12 mouse cellular contexts compared by ENCODE assay signal in the genomic region with DNA sequence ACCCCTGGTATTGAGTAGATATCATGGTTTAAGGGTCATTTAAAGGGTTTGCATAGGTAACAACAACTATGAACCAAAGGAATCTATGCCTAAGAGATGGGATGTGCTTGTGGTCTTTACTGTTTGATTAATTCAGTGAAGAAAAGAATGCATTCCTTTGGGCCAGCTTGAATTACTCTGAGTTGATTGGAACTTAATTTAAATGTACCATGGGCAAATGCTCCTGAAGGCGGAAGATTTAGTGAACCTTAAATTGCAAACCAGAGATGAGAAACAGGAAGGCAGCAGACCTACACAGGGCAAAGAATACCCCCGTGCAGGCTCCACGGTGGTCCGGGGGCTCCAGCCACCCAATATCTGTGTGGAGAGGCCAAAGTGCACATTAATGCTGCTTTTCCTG.
"Had no signal": no experiment of that assay in that cellular context is flagged by ENCODE, and none has a peak within 500 bp of the region (broad histone marks: within the 10 kb centered on the region; RNA-seq: fewer than 3 reads in every experiment).

No protein-coding gene starts in this region.

- ATAC-seq: lung, postnatal 0 days had no signal

- H3K4me2 ChIP-seq: liver, embryonic 11.5 days; liver, embryonic 15.5 days; midbrain, embryonic 15.5 days; neural tube, embryonic 12.5 days had no signal

- DNase-seq: kidney, adult 9 months; kidney, postnatal 36 days; layer of hippocampus, postnatal 36 days; lung, adult 2 months; thymus, adult 2 months; thymus, postnatal 25 days had no signal

- H3K9ac ChIP-seq: limb, embryonic 13.5 days; liver, embryonic 15.5 days; midbrain, embryonic 15.5 days; neural tube, embryonic 12.5 days had no signal

- H3K27ac ChIP-seq: liver, embryonic 15.5 days; midbrain, embryonic 15.5 days; neural tube, embryonic 12.5 days had no signal

- H3K36me3 ChIP-seq: liver, embryonic 15.5 days; midbrain, embryonic 15.5 days; neural tube, embryonic 12.5 days had no signal

- H3K27me3 ChIP-seq: limb, embryonic 13.5 days; liver, embryonic 15.5 days; midbrain, embryonic 15.5 days had no signal

- H3K4me1 ChIP-seq: liver, embryonic 15.5 days; midbrain, embryonic 15.5 days; neural tube, embryonic 12.5 days had no signal

- H3K4me3 ChIP-seq: limb, embryonic 13.5 days; liver, embryonic 15.5 days; midbrain, embryonic 15.5 days; neural tube, embryonic 12.5 days had no signal

- H3K9me3 ChIP-seq: limb, embryonic 13.5 days; liver, embryonic 15.5 days; midbrain, embryonic 15.5 days; neural tube, embryonic 12.5 days had no signal
